Mouse (Mus musculus) skeletal muscle tissue, adult 2 months (tissue): ENCODE measurements around the gene 4930432K21Rik.
A peak's percentile ranks its signal among the peaks of the same experiment; 100 is the strongest.

Experiments used
- DNase-seq: peaks from one replicate; pipeline ENCODE4 v3.0.0-alpha.2; 2012; ENCODE audit warnings: low read depth, low spot score

Gene 4930432K21Rik

DNA sequence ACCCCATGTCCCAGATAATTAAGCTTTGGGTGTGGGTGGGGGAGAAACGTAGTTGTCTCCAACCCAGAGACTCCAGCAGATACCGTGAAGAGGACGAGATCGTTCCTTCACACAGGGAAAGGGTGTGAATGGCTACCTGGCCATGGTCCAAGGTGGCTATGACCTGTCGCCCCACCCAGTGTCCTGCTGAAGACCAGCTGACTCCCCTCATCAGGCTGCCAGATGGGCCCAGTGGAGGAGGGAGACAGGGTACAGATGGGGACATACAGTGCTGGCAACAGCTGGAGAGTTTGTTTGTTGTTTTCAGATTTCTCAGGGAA, 666 bp downstream of the 4930432K21Rik start:
- no peak for DNase-seq

DNA sequence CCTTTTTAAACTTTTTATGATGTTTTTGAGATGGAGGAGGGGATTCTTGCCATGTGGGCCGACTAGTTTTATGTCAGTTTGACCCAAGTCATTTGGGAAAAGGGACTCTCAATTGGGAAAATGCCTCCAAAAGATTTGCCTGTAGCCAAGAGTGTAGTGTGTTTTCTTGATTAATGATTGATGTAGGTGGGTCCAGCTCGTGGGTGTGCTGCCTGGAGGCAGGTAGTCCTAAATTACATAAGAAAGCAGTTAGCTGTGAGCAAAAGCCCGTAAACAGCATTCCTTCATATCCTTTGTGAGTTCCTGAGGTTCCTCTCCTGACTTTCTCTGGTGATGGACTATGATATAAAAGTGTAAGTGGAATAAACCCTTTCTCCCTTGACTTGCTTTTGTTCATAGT, 1.4 kb downstream of the 4930432K21Rik start:
- no peak for DNase-seq

DNA sequence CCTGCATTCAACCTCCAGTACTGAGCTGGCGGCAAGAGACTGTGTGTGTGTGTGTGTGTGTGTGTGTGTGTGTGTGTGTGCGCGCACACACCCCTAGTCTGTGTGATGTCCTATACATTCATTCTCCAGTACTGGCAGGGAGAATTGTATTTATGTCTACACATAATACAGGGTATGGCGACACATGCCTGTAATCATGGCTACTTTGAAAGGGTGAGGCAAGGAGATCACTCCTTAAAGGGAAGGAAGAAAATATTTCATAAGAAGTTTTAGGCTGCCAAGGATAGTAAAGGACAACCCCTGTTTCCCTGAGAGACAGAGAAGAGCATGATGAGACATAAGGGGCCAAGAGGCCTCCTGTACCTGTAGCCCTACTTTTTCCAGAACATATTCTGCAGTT, 9.8 kb downstream of the 4930432K21Rik start:
- no peak for DNase-seq

DNA sequence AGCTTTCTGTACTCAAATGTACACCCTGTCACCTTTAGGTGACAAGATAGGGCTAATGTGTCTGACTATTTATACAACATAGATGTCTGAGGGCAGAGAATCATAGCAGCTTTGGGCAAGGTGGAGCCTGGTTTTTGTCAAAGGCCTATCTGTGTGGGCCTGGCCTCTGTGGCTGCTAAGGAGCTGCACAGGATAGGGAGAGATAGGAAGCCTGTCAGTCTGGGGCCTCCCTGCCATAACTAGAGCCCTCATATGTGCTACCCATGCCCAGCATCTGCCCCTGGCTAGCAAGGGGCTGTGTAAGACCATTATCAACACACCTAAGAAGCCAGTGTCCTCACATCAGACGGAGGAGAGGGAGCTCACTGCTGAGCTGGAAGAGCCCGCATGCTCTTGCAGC, 19.9 kb downstream of the 4930432K21Rik start:
- no peak for DNase-seq

DNA sequence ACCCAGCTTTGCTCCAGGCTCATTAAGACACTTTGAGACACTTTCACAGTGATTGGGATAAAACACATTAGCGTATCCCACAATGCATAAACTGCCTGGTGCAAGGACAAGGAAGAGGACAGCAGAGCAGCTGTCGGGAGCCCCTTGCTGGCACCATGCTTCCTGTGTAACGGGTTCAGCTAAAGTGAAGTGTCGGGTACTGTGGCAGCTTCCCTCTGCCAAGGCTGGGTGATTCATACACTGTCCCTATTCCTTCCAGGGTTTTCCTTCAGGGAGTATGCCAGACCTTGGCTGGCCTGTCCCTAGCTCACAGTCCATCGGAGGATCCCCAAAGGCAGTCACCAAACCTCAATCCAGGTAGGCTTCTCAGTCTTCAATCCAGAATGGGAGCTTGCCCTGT, 22.3 kb downstream of the 4930432K21Rik start:
- DNase-seq, result no peak

DNA sequence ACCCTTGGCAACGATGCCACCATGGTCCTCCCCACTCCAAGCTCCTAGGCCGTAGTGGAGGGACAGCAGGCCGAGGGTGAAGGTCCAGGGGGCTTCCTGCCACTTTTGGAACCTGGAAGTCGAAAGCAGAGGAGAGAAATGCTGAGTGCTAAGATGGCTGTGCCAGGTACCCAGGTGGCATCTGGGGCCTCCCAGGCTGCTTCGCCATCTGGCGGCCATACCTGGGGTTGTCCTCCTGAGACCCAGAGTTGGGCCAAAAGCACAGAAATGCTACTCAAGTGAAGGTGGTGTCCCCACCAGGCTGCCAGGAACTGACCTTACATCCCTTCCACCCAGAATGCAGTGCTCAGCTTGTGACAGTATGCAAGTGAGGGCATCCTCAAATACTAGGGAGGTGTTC, 26.0 kb downstream of the 4930432K21Rik start:
- no peak for DNase-seq

DNA sequence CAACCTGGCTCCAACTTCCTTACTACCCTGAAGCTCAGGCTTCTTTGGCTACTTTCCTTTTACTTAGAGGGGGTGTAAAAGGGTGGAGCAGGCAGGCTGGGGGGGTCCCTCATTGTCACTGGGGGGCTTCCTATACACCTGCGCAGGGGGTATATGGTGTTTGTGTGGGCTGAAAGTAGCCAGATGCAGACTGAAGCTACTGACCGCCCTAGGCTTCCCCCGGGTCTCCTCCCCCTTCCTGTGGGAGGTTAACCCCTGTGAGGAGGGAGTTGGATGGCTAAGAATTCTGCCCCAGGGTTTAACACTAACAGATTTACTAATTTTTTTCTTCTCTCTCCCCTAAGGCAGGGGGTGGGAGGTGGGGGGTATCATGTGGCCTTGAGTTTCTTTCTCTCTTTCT, 28.7 kb downstream of the 4930432K21Rik start:
- DNase-seq, result no peak

DNA sequence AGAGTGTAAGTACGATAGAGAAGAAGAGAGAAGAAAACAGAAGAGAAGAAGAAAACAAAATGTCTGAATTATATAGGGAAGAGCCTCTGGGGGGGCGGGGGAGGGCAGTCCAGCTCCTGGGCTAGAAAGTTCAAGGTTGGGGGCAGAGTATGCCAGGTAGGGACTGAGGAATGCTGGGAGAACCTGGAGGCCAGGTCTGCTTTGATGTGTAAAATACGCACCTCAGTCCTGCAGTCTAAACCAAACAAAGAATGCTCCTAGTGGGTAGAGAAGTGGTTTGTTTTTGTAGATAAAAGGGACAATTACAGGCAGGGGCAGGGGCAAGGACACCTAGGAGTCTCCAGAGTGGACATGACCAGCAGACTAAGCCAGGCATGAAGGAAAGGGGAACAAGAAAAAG, 29.6 kb downstream of the 4930432K21Rik start:
- DNase-seq, result no peak

DNA sequence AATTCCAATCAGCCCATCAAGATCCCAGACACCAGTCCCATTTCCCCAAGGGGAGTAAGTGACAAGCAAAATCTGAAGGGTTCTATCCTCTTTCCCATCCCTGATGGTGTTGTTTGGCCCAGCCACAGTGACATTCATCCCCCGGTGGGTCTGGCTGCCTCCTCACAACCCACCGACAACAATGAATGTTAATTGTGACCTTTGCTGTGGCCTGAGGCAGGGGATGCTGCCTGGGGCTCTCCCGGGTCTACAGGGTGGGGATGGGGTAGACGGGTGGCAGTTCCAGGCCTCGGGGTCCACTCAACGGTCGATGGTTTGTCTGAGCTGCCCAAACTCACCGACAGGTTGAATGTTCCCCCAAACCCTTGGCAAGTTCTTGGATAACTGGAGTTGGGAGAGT, 30.8 kb downstream of the 4930432K21Rik start:
- no peak for DNase-seq

DNA sequence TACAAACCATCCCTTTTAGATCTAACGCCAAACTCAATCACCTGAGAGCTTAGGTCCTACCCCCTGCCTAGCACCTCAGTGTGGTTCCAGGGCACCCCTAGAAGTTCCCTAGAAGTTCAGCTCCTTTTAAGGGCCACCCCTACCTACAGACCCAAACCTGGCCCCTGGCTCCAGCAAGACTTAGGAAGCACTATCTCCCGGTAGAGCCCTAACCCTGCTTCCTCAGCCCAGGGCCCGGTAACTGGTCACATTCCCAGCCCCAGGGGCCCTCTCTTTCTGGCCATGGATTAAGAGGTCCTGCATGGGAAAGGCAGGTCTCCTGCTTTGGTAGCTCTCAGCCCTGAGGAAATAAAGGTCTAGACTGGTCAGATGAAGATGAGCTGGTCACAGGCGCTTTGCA, 32.1 kb downstream of the 4930432K21Rik start:
- DNase-seq, result no peak

DNA sequence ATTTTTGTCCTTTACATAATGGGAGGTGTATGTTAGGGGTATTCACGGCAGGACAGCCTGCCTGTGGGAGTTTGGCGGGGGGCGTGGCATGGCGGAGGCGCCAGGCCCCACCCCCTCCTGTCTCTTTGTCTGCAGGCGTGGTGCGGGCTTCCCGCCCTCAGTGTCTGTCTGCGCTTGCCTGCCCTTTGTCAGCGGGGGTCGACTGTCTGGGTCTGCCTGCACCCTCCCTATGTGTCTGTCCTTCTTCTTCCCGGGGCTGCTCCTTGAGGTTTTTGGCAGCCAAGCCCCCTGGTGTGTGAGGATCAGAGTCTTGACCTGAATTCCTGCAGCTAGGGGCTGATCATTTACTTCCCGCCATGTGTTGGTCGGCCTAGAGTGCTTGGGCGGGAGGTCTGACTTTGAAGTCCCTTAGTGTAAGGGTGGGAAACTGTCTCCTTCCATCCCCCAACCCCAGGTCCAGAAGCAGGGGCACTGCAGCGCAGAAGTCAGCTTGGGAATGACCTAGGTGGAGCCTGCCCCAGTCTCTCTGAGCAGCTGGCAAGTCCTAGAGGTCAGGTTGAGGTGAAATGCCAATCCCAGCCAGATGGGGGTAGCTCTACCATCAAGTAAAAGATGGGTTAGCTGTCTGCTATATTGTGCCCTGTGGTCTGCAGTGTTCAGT, 32.8 kb downstream of the 4930432K21Rik start:
- no peak for DNase-seq

DNA sequence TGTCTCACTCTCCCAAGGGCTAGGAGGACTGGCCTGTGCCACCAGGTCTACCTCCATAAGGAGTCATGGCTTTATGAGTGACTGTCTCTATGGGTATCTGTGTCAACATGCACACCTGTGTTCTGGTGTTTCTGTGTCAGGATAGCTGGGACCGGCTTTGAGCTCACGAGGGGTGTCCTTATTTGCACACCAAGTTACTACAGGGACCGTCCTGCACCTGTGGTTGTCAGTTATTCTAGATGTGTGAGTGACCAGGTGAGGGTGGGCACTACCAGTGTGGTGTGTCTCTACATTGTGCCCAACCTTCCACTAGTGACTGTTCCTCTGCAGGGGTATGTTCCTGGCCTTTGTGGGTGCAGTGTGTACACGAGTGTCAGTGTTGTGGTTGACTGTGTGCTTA, 35.0 kb downstream of the 4930432K21Rik start:
- DNase-seq, result no peak

DNA sequence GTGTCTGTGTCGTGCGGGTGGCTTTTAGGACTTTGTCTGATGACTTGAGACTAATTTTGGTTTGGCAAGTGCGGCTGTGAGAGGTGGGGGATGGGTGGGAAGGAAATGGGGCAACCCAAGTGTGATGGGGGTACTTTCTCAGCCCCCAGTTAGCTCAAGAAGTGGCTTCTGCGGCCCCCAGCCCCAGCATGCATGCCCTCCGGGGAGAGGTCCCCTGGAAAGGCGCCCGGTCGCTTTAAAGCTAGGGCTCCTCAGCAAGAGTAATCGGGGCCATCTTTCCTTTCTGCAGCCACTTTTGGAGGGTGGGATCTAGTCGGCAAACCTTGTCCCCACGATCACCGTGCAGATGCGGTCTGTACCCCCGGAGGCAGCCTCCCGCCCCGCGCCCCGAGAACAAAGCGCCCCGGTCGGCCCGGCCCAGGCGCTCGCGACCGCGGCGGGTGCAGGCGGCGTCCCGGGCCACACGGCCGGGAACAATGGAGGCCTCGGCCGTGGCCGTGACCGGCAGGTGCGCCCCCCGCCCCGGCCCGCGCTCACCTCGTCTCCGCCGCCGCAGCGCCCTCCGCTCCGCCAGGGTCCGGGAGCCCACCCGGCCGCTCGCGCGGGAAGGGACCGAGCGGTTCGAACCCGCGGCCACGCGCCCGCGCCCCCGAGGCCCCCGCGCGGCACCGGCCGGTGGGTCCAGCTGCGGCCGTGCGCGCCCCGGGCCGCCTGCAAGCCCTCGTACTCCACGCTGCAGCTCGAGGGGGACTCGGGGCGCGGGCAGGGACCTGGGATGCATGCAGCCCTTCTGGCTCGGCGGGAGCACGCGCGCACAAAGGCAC, 35.6 kb downstream of the 4930432K21Rik start:
- no peak for DNase-seq

DNA sequence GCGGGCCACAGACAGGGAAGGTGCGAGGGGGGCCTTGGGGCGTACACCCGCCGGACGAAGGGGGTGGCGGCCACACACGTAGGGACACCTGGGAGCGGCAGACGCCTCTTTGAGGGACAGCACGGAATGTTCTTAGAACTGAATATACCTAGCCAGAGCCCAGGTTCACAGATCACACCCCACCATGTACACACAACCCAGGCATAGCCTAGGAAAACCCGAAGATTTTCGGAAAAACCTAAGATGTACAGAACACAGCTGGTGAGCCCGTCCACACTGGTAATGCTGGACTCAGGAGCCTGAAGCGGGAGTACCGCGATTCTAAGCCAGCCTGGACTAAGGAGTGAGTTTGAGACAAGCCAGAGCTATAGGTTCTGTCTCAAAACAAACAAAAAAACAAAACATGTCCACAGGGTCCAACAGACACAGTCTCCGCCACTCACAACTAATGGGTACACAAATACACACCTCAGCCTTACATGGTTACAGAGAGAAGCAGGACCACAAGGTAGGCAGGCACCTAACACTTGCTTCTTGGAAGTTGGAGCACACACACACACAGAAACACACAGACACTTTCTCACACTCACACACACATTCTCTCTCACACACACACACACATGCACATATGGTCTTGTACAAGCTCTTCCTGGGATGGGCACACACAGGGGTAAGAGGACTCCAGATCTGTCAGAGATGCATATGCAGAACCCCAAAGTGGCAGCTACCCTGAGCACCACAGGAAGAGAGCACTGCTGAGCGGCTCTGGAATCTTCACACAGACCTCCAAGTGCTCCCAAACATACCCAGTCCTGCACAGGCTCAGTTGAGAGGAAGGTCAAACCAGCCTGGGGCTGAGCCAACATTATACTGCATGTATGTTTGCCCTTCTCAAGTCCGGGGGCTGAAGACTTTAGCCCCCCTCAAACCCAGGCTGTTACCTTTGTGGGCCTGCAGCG, 36.5 kb downstream of the 4930432K21Rik start:
- DNase-seq, result no peak

DNA sequence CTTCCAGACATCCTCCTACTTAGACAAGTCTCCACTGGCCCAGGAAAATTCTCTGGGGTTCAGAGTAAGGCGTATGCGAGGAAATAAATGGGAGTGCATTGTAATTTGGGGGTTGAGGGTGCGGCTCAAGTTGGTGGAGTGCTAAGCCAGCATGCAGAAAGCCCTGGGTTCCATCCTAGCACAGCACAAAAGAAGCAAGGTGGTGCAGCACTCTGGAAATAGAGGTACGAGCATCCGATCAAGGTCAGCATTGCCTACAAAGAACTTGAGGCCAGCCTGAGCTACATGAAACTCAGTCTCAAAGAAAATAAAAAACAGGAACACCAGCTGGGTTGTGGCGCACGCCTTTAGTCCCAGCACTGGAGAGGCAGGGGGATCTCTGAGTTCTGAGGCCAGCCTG, 37.3 kb downstream of the 4930432K21Rik start, which contains the start of gene Nanos3:
TSS of gene Nanos3 (minus strand) at position 101 of the 400 bp plus-strand sequence.
- no peak for DNase-seq

DNA sequence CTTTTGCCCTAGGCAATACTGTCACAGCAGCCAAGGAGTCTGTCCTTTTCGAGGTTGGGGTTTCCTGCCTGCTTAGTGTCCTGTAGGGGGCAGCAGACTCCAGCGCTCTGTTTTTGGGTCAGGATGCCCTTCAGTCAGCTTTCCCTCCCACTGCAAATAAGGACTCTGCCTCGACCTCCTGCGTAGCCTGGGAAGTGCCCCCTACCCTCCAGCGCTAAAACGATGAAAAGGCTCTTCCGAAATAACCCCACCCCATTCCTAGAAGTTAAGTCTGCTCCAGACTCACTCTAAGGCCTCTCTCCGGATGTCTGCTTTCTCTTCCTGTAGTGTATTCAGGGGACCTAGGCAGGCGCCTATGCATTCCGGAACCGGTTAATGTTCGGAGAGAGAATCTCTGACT, 38.7 kb downstream of the 4930432K21Rik start:
- DNase-seq, result no peak

DNA sequence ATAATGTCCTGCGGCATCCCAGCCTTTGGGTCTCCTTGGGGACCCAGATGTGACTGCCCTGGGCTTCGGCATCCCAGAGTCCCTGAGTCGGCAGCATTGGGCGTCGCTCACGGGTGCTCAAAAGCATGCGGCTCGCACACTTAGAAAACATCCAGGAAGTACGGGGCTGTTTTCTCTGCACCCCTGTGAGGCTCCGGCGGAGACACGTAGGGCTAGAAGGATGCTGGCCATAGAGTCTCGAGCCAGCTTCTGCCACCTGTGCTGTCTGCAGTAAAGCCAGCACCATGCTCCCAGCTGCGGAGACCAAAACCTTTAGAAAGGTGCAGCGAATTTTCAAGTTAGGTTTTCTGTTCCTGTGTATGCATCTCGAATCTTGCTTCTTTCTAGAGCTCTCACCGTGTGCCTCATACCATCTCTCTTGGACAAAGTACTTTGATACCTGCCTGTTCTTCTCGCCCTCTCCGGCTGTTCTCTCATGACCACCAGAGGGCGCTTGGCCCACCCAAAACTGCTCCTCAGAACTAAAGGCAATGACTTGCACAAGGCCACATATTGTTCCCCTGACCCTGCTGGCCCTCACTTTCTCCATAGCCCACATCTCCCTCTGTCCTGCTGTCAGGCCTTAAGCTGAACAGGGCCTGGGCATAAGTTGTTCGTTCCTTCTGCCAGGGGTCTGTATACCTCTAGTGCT, 39.4 kb downstream of the 4930432K21Rik start:
- DNase-seq, result no peak

DNA sequence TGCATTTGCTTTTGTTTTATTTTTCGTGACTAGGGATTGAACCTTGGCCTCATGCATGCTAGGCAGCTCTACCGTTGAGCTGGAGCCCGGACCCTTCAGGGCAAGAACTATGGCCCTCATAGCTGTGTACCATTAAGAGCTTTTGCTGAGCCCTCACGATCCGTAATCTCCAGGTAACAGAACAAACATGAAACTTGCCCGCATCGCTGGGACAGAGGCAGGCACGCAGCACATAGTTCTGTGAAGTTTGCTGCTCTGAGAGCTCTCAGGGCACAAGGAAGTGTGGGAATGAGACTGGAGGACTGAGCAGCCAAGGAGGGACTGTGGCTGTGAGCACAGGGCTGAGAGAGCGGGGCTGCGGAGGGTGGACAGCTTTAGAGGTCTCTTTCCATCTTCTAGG, 40.8 kb downstream of the 4930432K21Rik start:
- no peak for DNase-seq

DNA sequence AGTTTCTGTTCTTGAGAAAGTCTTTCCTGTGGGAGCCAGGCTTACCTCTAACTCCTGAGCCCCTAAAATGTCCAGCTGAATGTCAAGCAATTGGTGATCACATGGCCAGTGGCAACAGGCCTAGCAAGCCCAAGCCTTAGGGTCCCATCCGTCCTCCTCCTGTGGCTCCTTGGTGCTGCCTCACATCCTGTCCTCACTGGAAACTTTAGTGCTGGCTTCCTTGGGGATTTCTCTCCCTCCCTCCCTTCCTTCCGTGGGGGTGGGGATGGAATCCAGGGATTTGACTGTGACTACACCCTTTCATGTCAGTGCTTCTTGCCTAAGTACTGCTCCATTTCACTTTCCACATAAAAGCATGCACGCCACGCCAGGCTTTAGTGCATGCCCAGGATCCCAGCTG, 41.8 kb downstream of the 4930432K21Rik start:
- DNase-seq, result no peak

DNA sequence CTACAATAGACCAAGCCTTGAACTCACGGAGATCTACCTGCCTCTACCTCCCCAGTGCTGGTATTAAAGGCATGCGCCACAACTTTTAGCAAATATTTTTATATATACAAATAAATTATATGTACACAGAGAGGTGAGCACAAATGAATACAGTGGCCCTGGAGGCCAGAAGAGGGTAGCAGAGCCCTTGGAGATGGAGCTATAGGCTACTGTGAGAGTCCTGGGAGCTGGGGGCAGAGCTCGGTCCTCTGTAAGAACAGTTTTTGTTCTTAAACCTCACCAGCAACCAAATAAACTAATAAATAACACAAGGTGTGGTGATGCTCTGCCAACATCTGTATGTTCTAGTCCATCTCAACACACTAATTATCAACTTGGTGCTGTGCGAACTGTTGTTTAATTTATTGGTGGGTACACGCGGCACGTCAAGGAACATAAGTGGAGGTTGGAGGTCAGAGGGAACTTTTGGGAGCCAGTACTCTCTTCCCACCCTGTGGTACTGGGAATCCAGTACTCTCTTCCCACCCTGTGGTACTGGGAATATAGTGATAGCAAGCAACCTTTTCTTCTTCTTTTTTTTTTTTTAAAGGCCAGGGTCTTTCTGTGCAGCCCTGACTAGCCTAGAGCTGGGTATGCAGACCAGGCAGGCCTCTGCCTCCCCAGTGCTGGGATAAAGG, 42.5 kb downstream of the 4930432K21Rik start:
- no peak for DNase-seq

DNA sequence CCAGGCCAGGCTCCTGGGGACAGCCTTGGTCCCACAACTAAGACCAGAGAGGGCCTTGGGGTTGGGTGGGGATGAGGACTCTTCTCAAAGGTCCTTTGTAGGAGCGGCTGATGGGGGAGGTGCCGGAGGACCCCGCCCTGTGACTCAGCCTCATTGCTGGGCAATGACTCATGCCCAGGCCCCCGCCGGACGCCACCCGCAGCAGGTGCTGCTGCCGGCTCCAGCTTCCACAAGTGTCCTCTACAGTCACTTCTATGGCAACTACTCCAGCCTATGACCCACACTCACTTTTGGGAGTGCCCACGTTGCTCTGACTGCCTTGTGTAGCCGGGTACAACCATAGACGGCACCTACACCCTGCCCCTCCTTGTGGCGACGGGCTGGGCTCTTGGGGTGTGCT, 44.2 kb downstream of the 4930432K21Rik start:
- DNase-seq, result peak; percentile 83
